In genomic region chr9:25252283-25252726, GRCm38 (mm10) we compare ENCODE assay signal across 8 mouse cellular contexts. TPM values are rescaled to one million over a fixed set of nuclear protein-coding genes. Genes with fewer than 3 reads are reported as not detected.
A peak's percentile ranks its signal among the peaks of the same experiment; 100 is the strongest.
DNase-seq lines count a peak whose midpoint lies in the region; ATAC-seq and TF ChIP-seq lines count a peak whose summit lies in the region.

TSS of gene Sept7 (plus strand) at chr9:25252439.

- peak; percentile 99 for DNase-seq in ZHBTc4 (ENCODE audit: low read depth, low spot score)
- DNase-seq in gastrocnemius, adult 2 months = peak; percentile 100
- peak; percentile 99 for DNase-seq in hindbrain, postnatal 0 days (ENCODE audit: low spot score)
- peak; percentile 99 to 100 for DNase-seq in left cerebral cortex, adult 2 months (ENCODE audit: extremely low spot score in 1 of 2, low spot score in 2 of 2)
- peak; percentile 98 to 99 for DNase-seq in right cerebral cortex, adult 2 months (ENCODE audit: low spot score in 2 of 2)
- DNase-seq in urinary bladder, postnatal 14 days (ENCODE audit: low spot score) = peak; percentile 99

- under 1% methylated on average over 49 of the region's 54 CpGs for WGBS in hindbrain, postnatal 0 days

- H3K9ac ChIP-seq in hindbrain, postnatal 0 days (replicated peaks; ENCODE audit: low read length) = peak within 1 kb of the TSS; percentile 99

- TF ChIP-seq CTCF in gastrocnemius, adult 2 months (IDR thresholded peaks at IDR 0.05) = no peak; the same call in 1 of the 2 replicates
- no peak for TF ChIP-seq CTCF in hindbrain, postnatal 0 days (IDR thresholded peaks at IDR 0.05; ENCODE audit: low read depth)
- no peak; the same call in 1 of the 2 replicates for TF ChIP-seq CTCF in left cerebral cortex, adult 2 months (IDR thresholded peaks at IDR 0.05)

- H3K36me3 ChIP-seq in hindbrain, postnatal 0 days (ENCODE audit: insufficient read depth, low read length) = no peaks in the 10 kb centered on the region

- H3K27ac ChIP-seq in gastrocnemius, adult 2 months = peak within 1 kb of the TSS; percentile 97
- peak within 1 kb of the TSS; percentile 98 for H3K27ac ChIP-seq in hindbrain, postnatal 0 days
- H3K27ac ChIP-seq in left cerebral cortex, adult 2 months = peak within 1 kb of the TSS; percentile 99

- peak within 1 kb of the TSS; percentile 65 for H3K4me2 ChIP-seq in hindbrain, postnatal 0 days (ENCODE audit: low read depth, low read length)

- H3K4me1 ChIP-seq in hindbrain, postnatal 0 days (ENCODE audit: insufficient read depth, low read length) = peaks cover 19% of the 10 kb centered on the region

- H3K9me3 ChIP-seq in hindbrain, postnatal 0 days (ENCODE audit: low read length) = no peaks in the 10 kb centered on the region

- peak; percentile 92 for ATAC-seq in common myeloid progenitor, adult 5-6 weeks (replicated peaks; ENCODE audit: low read depth, poor library complexity, severe bottlenecking)
- peak; percentile 99 for ATAC-seq in hindbrain, postnatal 0 days
- ATAC-seq in megakaryocyte, adult 5-6 weeks (ENCODE audit: poor library complexity, severe bottlenecking) = peak; percentile 89

- intact Hi-C loops in gastrocnemius, adult 2 months (cut with DNase I) = loop anchor here (1.0 to 10.0 kb wide), 4 partner anchors 55 to 232 kb away; partner anchors contain the start of gene Eepd1
- intact Hi-C loops in left cerebral cortex, adult 2 months (cut with DNase I) = loop anchor here (1.0 to 2.0 kb wide), 3 partner anchors 44 to 101 kb away; partner anchors contain the start of gene Herpud2

- peak within 1 kb of the TSS; percentile 80 for H3K4me3 ChIP-seq in gastrocnemius, adult 2 months
- peak within 1 kb of the TSS; percentile 100 for H3K4me3 ChIP-seq in hindbrain, postnatal 0 days (ENCODE audit: low read length)
- H3K4me3 ChIP-seq in left cerebral cortex, adult 2 months = peak within 1 kb of the TSS; percentile 90

- H3K27me3 ChIP-seq in hindbrain, postnatal 0 days (ENCODE audit: insufficient read depth, low read length) = no peaks in the 10 kb centered on the region

RNA-seq across cellular contexts. Expression of gene Sept7, which starts in this region (rescaled TPM):
- total RNA-seq in common myeloid progenitor, adult 5-6 weeks (2017) = 321 and 329 TPM in 2 replicates
- 10 to 100 TPM; 69.5 to 88.3 TPM for total RNA-seq in gastrocnemius, adult 2 months (2021)
- 112 and 113 TPM in 2 replicates for total RNA-seq in hindbrain, postnatal 0 days (2014; rRNA removed)
- polyA plus RNA-seq in hindbrain, postnatal 0 days (2015; fragmentation: Nextera tagmentation; extraction: Ambion mirVana) = 265 and 292 TPM in 2 replicates
- total RNA-seq in left cerebral cortex, adult 2 months (2021) = 100 to 1,000 TPM; 349 to 384 TPM
- total RNA-seq in megakaryocyte, adult 5-6 weeks (2015) = 213 and 245 TPM in 2 replicates
- 337 and 347 TPM in 2 replicates for total RNA-seq in megakaryocyte, adult 5-6 weeks (2017)

Comparison
In these comparisons a context has a peak if more than half of its experiments do, and no peak if none do; other contexts are left out.
1. Peak in every context shown above with its lines: DNase-seq, ATAC-seq, H3K4me3 ChIP-seq and H3K27ac ChIP-seq.